Mouse (Mus musculus) limb, embryonic 13.5 days (tissue): ENCODE results near the gene Fli1. TPM values are rescaled to one million over a fixed set of nuclear protein-coding genes. Genes with fewer than 3 reads are reported as not detected.

Experiments
- ATAC-seq: fragments of 200-750 bp; cut with Nextera tagmentation; 2 replicates; pipeline ENCODE4 v1.8.0; 2017; ENCODE audit warnings: low read depth, moderate number of reproducible peaks, moderate TSS enrichment; ENCODE audit not compliant: low FRiP score
- H3K27ac ChIP-seq: fragments of 300-500 bp; sonication (generic); 2 replicates; pipeline ENCODE4 v1.5.1; 2015; ENCODE audit warnings: inconsistent platforms, mild to moderate bottlenecking, moderate library complexity
- H3K27me3 ChIP-seq: fragments of 300-500 bp; sonication (generic); 2 replicates; pipeline ENCODE4 v1.6.1; 2015; ENCODE audit warnings: mild to moderate bottlenecking, inconsistent platforms
- H3K36me3 ChIP-seq: fragments of 300-500 bp; sonication (generic); 2 replicates; pipeline ENCODE4 v1.6.1; 2015; ENCODE audit warnings: inconsistent platforms, mild to moderate bottlenecking, moderate library complexity
- H3K4me1 ChIP-seq: fragments of 300-500 bp; sonication (generic); 2 replicates; pipeline ENCODE4 v1.6.1; 2015; ENCODE audit warnings: inconsistent platforms
- H3K4me2 ChIP-seq: fragments of 300-500 bp; sonication (generic); replicated peaks from 2 replicates; pipeline ENCODE4 v1.6.1; 2015; ENCODE audit warnings: inconsistent platforms, mild to moderate bottlenecking, moderate library complexity
- H3K4me3 ChIP-seq: fragments of 300-500 bp; sonication (generic); 2 replicates; pipeline ENCODE4 v1.5.1; 2015; ENCODE audit warnings: moderate library complexity, mild to moderate bottlenecking, inconsistent platforms
- H3K9ac ChIP-seq: fragments of 300-500 bp; sonication (generic); 2 replicates; pipeline ENCODE4 v1.6.1; 2015; ENCODE audit warnings: mild to moderate bottlenecking, inconsistent platforms
- H3K9me3 ChIP-seq: fragments of 300-500 bp; sonication (generic); 2 replicates; pipeline ENCODE4 v1.6.1; 2016; ENCODE audit warnings: inconsistent platforms
- WGBS: fragments of 180-500 bp; shearing (Covaris S2); methylation state at CpG from one replicate; pipeline ENCODE4 v1.1.7; 2015; 5-methylcytosine and 5-hydroxymethylcytosine counted together
- polyA plus RNA-seq: library from polyadenylated mRNA; unstranded; fragments of >200 nt; fragmentation: Nextera tagmentation; extraction: Ambion mirVana; gene quantifications from 2 replicates; pipeline ENCODE4 v1.2.1, GENCODE M21; 2015

Gene Fli1
- polyA plus RNA-seq, 1 experiment from 2014 or later, result 34.3 TPM

GRCm38 (mm10) chr9:32409060-32409961 lies 133.3 kb downstream of the Fli1 start:
- under 1% methylated on average over 47 of the region's 47 CpGs for WGBS
- Histone ChIP-seq H3K4me1 (peaks cover 25% of the 10 kb centered on the region), H3K27ac (peak overlapping the region; percentile 87), H3K9me3 (no peaks in the 10 kb centered on the region), H3K9ac (peak overlapping the region; percentile 84), H3K4me3 (peak overlapping the region; percentile 55), H3K27me3 (peaks cover 13% of the 10 kb centered on the region), H3K4me2 (peak overlapping the region; percentile 97), H3K36me3 (no peaks in the 10 kb centered on the region)
- peak; percentile 50 for ATAC-seq

GRCm38 (mm10) chr9:32408730-32409059 lies 134.0 kb downstream of the Fli1 start:
- H3K27ac ChIP-seq, result peak overlapping the region; percentile 87
- peak overlapping the region; percentile 55 for H3K4me3 ChIP-seq
- no peaks in the 10 kb centered on the region for H3K9me3 ChIP-seq
- no peaks in the 10 kb centered on the region for H3K36me3 ChIP-seq
- H3K9ac ChIP-seq, result peak overlapping the region; percentile 84
- peaks cover 25% of the 10 kb centered on the region for H3K4me1 ChIP-seq
- WGBS, result 3% methylated on average over 8 of the region's 8 CpGs
- peaks cover 14% of the 10 kb centered on the region for H3K27me3 ChIP-seq
- ATAC-seq, result no peak
- H3K4me2 ChIP-seq, result peak overlapping the region; percentile 97

- no peak overlapping the region for H3K9ac ChIP-seq
- no peak; the same call in 1 of the 2 replicates for ATAC-seq
- H3K9me3 ChIP-seq, result no peaks in the 10 kb centered on the region
- H3K27ac ChIP-seq, result no peak overlapping the region
- peaks cover 24% of the 10 kb centered on the region for H3K4me1 ChIP-seq
- 35% methylated on average over 11 of the region's 11 CpGs for WGBS
- H3K36me3 ChIP-seq, result no peaks in the 10 kb centered on the region
- no peak overlapping the region for H3K4me2 ChIP-seq
- H3K4me3 ChIP-seq, result no peak overlapping the region
- H3K27me3 ChIP-seq, result peaks cover 14% of the 10 kb centered on the region
Observed at GRCm38 (mm10) chr9:32405191-32405925, 137.3 kb downstream of the Fli1 start.

- H3K4me1 ChIP-seq, result no peaks in the 10 kb centered on the region
- WGBS, result 69% methylated on average over 5 of the region's 5 CpGs
- no peaks in the 10 kb centered on the region for H3K9me3 ChIP-seq
- H3K9ac ChIP-seq, result no peak overlapping the region
- no peak for ATAC-seq
- H3K27me3 ChIP-seq, result 0 out of 2 replicates have a peak, but pooled peaks cover 4% of the 10 kb centered on the region
- no peaks in the 10 kb centered on the region for H3K36me3 ChIP-seq
- no peak overlapping the region for H3K4me3 ChIP-seq
- no peak overlapping the region for H3K4me2 ChIP-seq
- H3K27ac ChIP-seq, result no peak overlapping the region
Observed at GRCm38 (mm10) chr9:32400662-32401161, 141.9 kb downstream of the Fli1 start.

GRCm38 (mm10) chr9:32400212-32400611 lies 142.4 kb downstream of the Fli1 start:
- Histone ChIP-seq H3K9me3 (no peaks in the 10 kb centered on the region), H3K4me3 (no peak overlapping the region), H3K4me2 (no peak overlapping the region), H3K4me1 (no peaks in the 10 kb centered on the region), H3K36me3 (no peaks in the 10 kb centered on the region), H3K27ac (no peak overlapping the region), H3K27me3 (0 out of 2 replicates have a peak, but pooled peaks cover 4% of the 10 kb centered on the region), H3K9ac (no peak overlapping the region)
- WGBS, result 89% methylated on average over 2 of the region's 2 CpGs
- no peak for ATAC-seq

GRCm38 (mm10) chr9:32394761-32395161 lies 147.9 kb downstream of the Fli1 start:
- no peaks in the 10 kb centered on the region for H3K36me3 ChIP-seq
- H3K4me1 ChIP-seq, result no peaks in the 10 kb centered on the region
- no peaks in the 10 kb centered on the region for H3K9me3 ChIP-seq
- H3K27me3 ChIP-seq, result no peaks in the 10 kb centered on the region
- H3K9ac ChIP-seq, result no peak overlapping the region
- no peak overlapping the region for H3K4me3 ChIP-seq
- H3K27ac ChIP-seq, result no peak overlapping the region
- WGBS, result 93% methylated on average over 4 of the region's 4 CpGs
- H3K4me2 ChIP-seq, result no peak overlapping the region
- ATAC-seq, result no peak

GRCm38 (mm10) chr9:32392716-32393115 lies 149.9 kb downstream of the Fli1 start:
- H3K9ac ChIP-seq, result no peak overlapping the region
- H3K4me3 ChIP-seq, result no peak overlapping the region
- H3K4me1 ChIP-seq, result no peaks in the 10 kb centered on the region
- WGBS, result 81% methylated on average over 6 of the region's 6 CpGs
- ATAC-seq, result no peak
- H3K4me2 ChIP-seq, result no peak overlapping the region
- H3K27ac ChIP-seq, result no peak overlapping the region
- no peaks in the 10 kb centered on the region for H3K27me3 ChIP-seq
- no peaks in the 10 kb centered on the region for H3K36me3 ChIP-seq
- no peaks in the 10 kb centered on the region for H3K9me3 ChIP-seq

- H3K27ac ChIP-seq, result no peak overlapping the region
- no peaks in the 10 kb centered on the region for H3K9me3 ChIP-seq
- H3K4me2 ChIP-seq, result no peak overlapping the region
- 85% methylated on average over 9 of the region's 9 CpGs for WGBS
- ATAC-seq, result no peak
- H3K9ac ChIP-seq, result no peak overlapping the region
- no peak overlapping the region for H3K4me3 ChIP-seq
- H3K4me1 ChIP-seq, result no peaks in the 10 kb centered on the region
- no peaks in the 10 kb centered on the region for H3K27me3 ChIP-seq
- H3K36me3 ChIP-seq, result no peaks in the 10 kb centered on the region
Observed at GRCm38 (mm10) chr9:32391701-32392100, 151.0 kb downstream of the Fli1 start.

GRCm38 (mm10) chr9:32391092-32391491 lies 151.6 kb downstream of the Fli1 start:
- H3K4me3 ChIP-seq, result no peak overlapping the region
- 82% methylated on average over 5 of the region's 5 CpGs for WGBS

GRCm38 (mm10) chr9:32388120-32388519 lies 154.5 kb downstream of the Fli1 start:
- no peak overlapping the region for H3K4me2 ChIP-seq
- H3K27ac ChIP-seq, result no peak overlapping the region
- 100% methylated on average over 1 of the region's 1 CpGs for WGBS
- no peaks in the 10 kb centered on the region for H3K36me3 ChIP-seq
- peaks cover 13% of the 10 kb centered on the region for H3K4me1 ChIP-seq
- H3K4me3 ChIP-seq, result no peak overlapping the region
- no peaks in the 10 kb centered on the region for H3K9me3 ChIP-seq
- ATAC-seq, result no peak
- H3K9ac ChIP-seq, result no peak overlapping the region
- H3K27me3 ChIP-seq, result no peaks in the 10 kb centered on the region

More at GRCm38 (mm10) chr9:32391092-32391491, 151.6 kb downstream of the Fli1 start:
- Histone ChIP-seq H3K9ac (no peak overlapping the region), H3K27me3 (no peaks in the 10 kb centered on the region), H3K4me2 (no peak overlapping the region), H3K36me3 (no peaks in the 10 kb centered on the region), H3K4me1 (peaks cover 6% of the 10 kb centered on the region), H3K27ac (no peak overlapping the region), H3K9me3 (no peaks in the 10 kb centered on the region)
- no peak for ATAC-seq

- H3K27me3 ChIP-seq, result no peaks in the 10 kb centered on the region
- H3K4me1 ChIP-seq, result peaks cover 13% of the 10 kb centered on the region
- no peak overlapping the region for H3K4me2 ChIP-seq
- H3K27ac ChIP-seq, result no peak overlapping the region
- H3K4me3 ChIP-seq, result no peak overlapping the region
- no peaks in the 10 kb centered on the region for H3K9me3 ChIP-seq
- WGBS, result 84% methylated on average over 4 of the region's 4 CpGs
- no peaks in the 10 kb centered on the region for H3K36me3 ChIP-seq
- H3K9ac ChIP-seq, result no peak overlapping the region
- ATAC-seq, result no peak
Observed at GRCm38 (mm10) chr9:32384906-32385305, 157.8 kb downstream of the Fli1 start.

- H3K4me1 ChIP-seq, result no peaks in the 10 kb centered on the region
- H3K9me3 ChIP-seq, result no peaks in the 10 kb centered on the region
- ATAC-seq, result no peak
- no peak overlapping the region for H3K9ac ChIP-seq
- H3K27ac ChIP-seq, result no peak overlapping the region
- H3K4me3 ChIP-seq, result no peak overlapping the region
- H3K4me2 ChIP-seq, result no peak overlapping the region
- H3K27me3 ChIP-seq, result no peaks in the 10 kb centered on the region
- WGBS, result 74% methylated on average over 5 of the region's 5 CpGs
- no peaks in the 10 kb centered on the region for H3K36me3 ChIP-seq
Observed at GRCm38 (mm10) chr9:32376863-32377590, 165.6 kb downstream of the Fli1 start.
